ENCODE assay signal across 29 mouse cellular contexts in genomic region chr6:52846314-52846713, GRCm38 (mm10).
A peak's percentile ranks its signal among the peaks of the same experiment; 100 is the strongest.
DNase-seq lines count a peak whose midpoint lies in the region; ATAC-seq and TF ChIP-seq lines count a peak whose summit lies in the region.
"Had no signal": no experiment of that assay in that cellular context is flagged by ENCODE, and none has a peak within 500 bp of the region (broad histone marks: within the 10 kb centered on the region; RNA-seq: fewer than 3 reads in every experiment).

No protein-coding gene starts in this region.

- H3K9me3 ChIP-seq in limb, embryonic 13.5 days: no peaks in the 10 kb centered on the region
- H3K9me3 ChIP-seq: forebrain, embryonic 12.5 days; heart, embryonic 12.5 days; kidney, embryonic 15.5 days; liver, embryonic 13.5 days; midbrain, embryonic 12.5 days; neural tube, embryonic 12.5 days had no signal

- H3K27me3 ChIP-seq in thymus, adult 2 months (ENCODE audit: control insufficient read depth, insufficient read depth, low read length): no peaks in the 10 kb centered on the region
- H3K27me3 ChIP-seq in limb, embryonic 13.5 days: 0 out of 2 replicates have a peak, but pooled peaks cover 2% of the 10 kb centered on the region
- H3K27me3 ChIP-seq: heart, embryonic 12.5 days; liver, embryonic 13.5 days; midbrain, embryonic 12.5 days; neural tube, embryonic 12.5 days had no signal

- no peak for TF ChIP-seq CTCF in thymus, adult 2 months (IDR thresholded peaks at IDR 0.05; ENCODE audit: borderline replicate concordance, control insufficient read depth, extremely low read depth, insufficient read depth, low read length, poor library complexity)

- H3K4me2 ChIP-seq in limb, embryonic 13.5 days (replicated peaks): no peak overlapping the region
- H3K4me2 ChIP-seq: forebrain, embryonic 12.5 days; heart, embryonic 12.5 days; hindbrain, embryonic 14.5 days; kidney, embryonic 15.5 days; liver, embryonic 13.5 days; midbrain, embryonic 12.5 days; neural tube, embryonic 12.5 days had no signal

- no peak overlapping the region for H3K4me3 ChIP-seq in thymus, adult 2 months (ENCODE audit: control insufficient read depth, insufficient read depth, low read length)
- no peak overlapping the region for H3K4me3 ChIP-seq in limb, embryonic 13.5 days
- H3K4me3 ChIP-seq: forebrain, embryonic 12.5 days; heart, adult 2 months; heart, embryonic 12.5 days; kidney, embryonic 15.5 days; liver, embryonic 13.5 days; midbrain, embryonic 12.5 days; myocyte; neural tube, embryonic 12.5 days had no signal

- H3K36me3 ChIP-seq in thymus, adult 2 months (ENCODE audit: control insufficient read depth, insufficient read depth, low read length): no peaks in the 10 kb centered on the region
- H3K36me3 ChIP-seq in limb, embryonic 13.5 days: no peaks in the 10 kb centered on the region
- H3K36me3 ChIP-seq: forebrain, embryonic 12.5 days; G1E; heart, embryonic 12.5 days; kidney, embryonic 15.5 days; liver, embryonic 13.5 days; midbrain, embryonic 12.5 days; neural tube, embryonic 12.5 days had no signal

- ATAC-seq in limb, embryonic 13.5 days (ENCODE audit: low FRiP score, low read depth): no peak
- ATAC-seq: forebrain, postnatal 0 days; lung, postnatal 0 days had no signal

- WGBS in thymus, adult 2 months: 47% methylated on average over 2 of the region's 2 CpGs
- WGBS in limb, embryonic 13.5 days: 91% methylated on average over 2 of the region's 2 CpGs

- peak overlapping the region; percentile 30 for H3K27ac ChIP-seq in thymus, adult 2 months (ENCODE audit: control insufficient read depth, insufficient read depth, low read length)
- peak overlapping the region; percentile 3; the same call in 1 of the 2 replicates for H3K27ac ChIP-seq in limb, embryonic 13.5 days
- H3K27ac ChIP-seq: forebrain, embryonic 12.5 days; heart, adult 2 months; hindbrain, embryonic 14.5 days; kidney, embryonic 15.5 days; liver, embryonic 13.5 days; midbrain, embryonic 12.5 days; neural tube, embryonic 12.5 days had no signal

- peaks cover 50% of the 10 kb centered on the region for H3K4me1 ChIP-seq in thymus, adult 2 months (replicated peaks; ENCODE audit: control insufficient read depth, insufficient read depth, low read length)
- H3K4me1 ChIP-seq in limb, embryonic 13.5 days: peaks cover 73% of the 10 kb centered on the region
- H3K4me1 ChIP-seq: liver, embryonic 13.5 days had no signal

- no peak for TF ChIP-seq POLR2A in thymus, adult 2 months (IDR thresholded peaks at IDR 0.05; ENCODE audit: control insufficient read depth, extremely low read depth, insufficient read depth, low read length, poor library complexity)

- intact Hi-C loops in left cerebral cortex, postnatal 14 days (cut with DNase I): no loop called here

- H3K9ac ChIP-seq in limb, embryonic 13.5 days: no peak overlapping the region
- H3K9ac ChIP-seq: forebrain, embryonic 12.5 days; forebrain, postnatal 0 days; heart, embryonic 12.5 days; hindbrain, embryonic 14.5 days; kidney, embryonic 15.5 days; liver, embryonic 13.5 days; midbrain, embryonic 12.5 days; neural tube, embryonic 12.5 days had no signal

- no peak for DNase-seq in thymus, adult 2 months
- no peak for DNase-seq in thymus, postnatal 36 days
- DNase-seq in 416B (ENCODE audit: low read depth): peak; percentile 79
- DNase-seq in left cerebral cortex, postnatal 14 days (ENCODE audit: low spot score in 2 of 2): no peak
- no peak for DNase-seq in kidney, postnatal 10 days
- DNase-seq in kidney, adult 8-10 months: no peak
- DNase-seq: adrenal gland, postnatal 25 days; cerebellum, adult 11-12 months; cerebellum, adult 9-11 months; forebrain, postnatal 0 days; heart, adult 2 months; heart, postnatal 4 days; kidney, adult 11 months; kidney, postnatal 36 days; liver, embryonic 13.5 days; lung, adult 18-20 months; lung, postnatal 4 days; right cerebral cortex, adult 18-20 months; spleen, adult 18-20 months had no signal
